Comparison of ENCODE assay signal across 22 mouse cellular contexts in genomic region chr2:33280525-33280924, GRCm38 (mm10).
DNase-seq lines count a peak whose midpoint lies in the region; ATAC-seq and TF ChIP-seq lines count a peak whose summit lies in the region.
"Had no signal": no experiment of that assay in that cellular context is flagged by ENCODE, and none has a peak within 500 bp of the region (broad histone marks: within the 10 kb centered on the region; RNA-seq: fewer than 3 reads in every experiment).

No protein-coding gene starts in this region.

- H3K36me3 ChIP-seq in midbrain, embryonic 11.5 days (ENCODE audit: control insufficient read depth, insufficient read depth, low read length): no peaks in the 10 kb centered on the region
- peaks cover 31% of the 10 kb centered on the region for H3K36me3 ChIP-seq in midbrain, embryonic 14.5 days (ENCODE audit: control insufficient read depth, insufficient read depth, low read length)
- no peaks in the 10 kb centered on the region for H3K36me3 ChIP-seq in myocyte (ENCODE audit: control insufficient read depth, insufficient read depth)

- no peaks in the 10 kb centered on the region for H3K4me1 ChIP-seq in midbrain, embryonic 11.5 days (ENCODE audit: control insufficient read depth, insufficient read depth, low read length)
- no peaks in the 10 kb centered on the region for H3K4me1 ChIP-seq in midbrain, embryonic 14.5 days (ENCODE audit: control insufficient read depth, insufficient read depth, low read length)

- WGBS in midbrain, embryonic 11.5 days: 84% methylated on average over 2 of the region's 2 CpGs
- WGBS in midbrain, embryonic 14.5 days: 88% methylated on average over 2 of the region's 2 CpGs

- ATAC-seq in midbrain, embryonic 11.5 days (ENCODE audit: low FRiP score): no peak
- no peak for ATAC-seq in midbrain, embryonic 14.5 days (ENCODE audit: low FRiP score, low TSS enrichment)
- ATAC-seq: activated CD4-positive, CD25-positive, alpha-beta regulatory T cell, adult 4 months; CD4-positive, CD25-positive, alpha-beta regulatory T cell, adult 4 months; Patski had no signal

- DNase-seq in midbrain, embryonic 11.5 days (ENCODE audit: low spot score, missing footprints): peak; percentile 69
- no peak for DNase-seq in midbrain, embryonic 14.5 days
- DNase-seq in 3T3-L1 (ENCODE audit: low read depth, low spot score): peak; percentile 43
- DNase-seq in cerebellum, postnatal 4 days (ENCODE audit: low spot score in 2 of 2): no peak
- no peak for DNase-seq in heart, adult 9 months (ENCODE audit: low spot score in 2 of 2)
- DNase-seq: adrenal gland, adult 2 months; adrenal gland, adult 8-10 months; adrenal gland, postnatal 10 days; adrenal gland, postnatal 14 days; adrenal gland, postnatal 25 days; adrenal gland, postnatal 36 days; B cell, adult 2 months; cerebellum, adult 11 months; cerebellum, adult 11-12 months; cerebellum, adult 18-20 months; cerebellum, adult 2 months had no signal

- no peak overlapping the region for H3K27ac ChIP-seq in midbrain, embryonic 11.5 days (ENCODE audit: low read depth, low read length)
- H3K27ac ChIP-seq in midbrain, embryonic 14.5 days (replicated peaks; ENCODE audit: low read depth, low read length): no peak overlapping the region

- H3K27me3 ChIP-seq in midbrain, embryonic 11.5 days (ENCODE audit: control insufficient read depth, insufficient read depth, low read length): no peaks in the 10 kb centered on the region
- no peaks in the 10 kb centered on the region for H3K27me3 ChIP-seq in midbrain, embryonic 14.5 days (ENCODE audit: control insufficient read depth, insufficient read depth, low read length)
- no peaks in the 10 kb centered on the region for H3K27me3 ChIP-seq in myocyte (ENCODE audit: control insufficient read depth, insufficient read depth, insufficient read length)
- H3K27me3 ChIP-seq: CH12.LX, Patski had no signal

- no peak overlapping the region for H3ac ChIP-seq in myocyte (ENCODE audit: control insufficient read depth, insufficient read length)

- no peak overlapping the region for H3K4me2 ChIP-seq in midbrain, embryonic 11.5 days
- no peak overlapping the region for H3K4me2 ChIP-seq in midbrain, embryonic 14.5 days (ENCODE audit: low read length)
- H3K4me2 ChIP-seq in myocyte (ENCODE audit: low read depth): peak overlapping the region; percentile 7

- no peaks in the 10 kb centered on the region for H3K79me2 ChIP-seq in myocyte (ENCODE audit: control insufficient read depth, insufficient read depth)

- no peak overlapping the region for H3K4me3 ChIP-seq in midbrain, embryonic 11.5 days (ENCODE audit: low read depth, low read length)
- H3K4me3 ChIP-seq in midbrain, embryonic 14.5 days (replicated peaks; ENCODE audit: low read depth, low read length): no peak overlapping the region
- H3K4me3 ChIP-seq in myocyte: no peak overlapping the region

- no peak overlapping the region for H3K9ac ChIP-seq in midbrain, embryonic 11.5 days (ENCODE audit: low read length)
- no peak overlapping the region for H3K9ac ChIP-seq in midbrain, embryonic 14.5 days (replicated peaks; ENCODE audit: low read length)

- no peak for TF ChIP-seq POLR2A in myocyte (IDR thresholded peaks at IDR 0.05; ENCODE audit: insufficient read length, low read depth)

- no peaks in the 10 kb centered on the region for H3K9me3 ChIP-seq in midbrain, embryonic 11.5 days (ENCODE audit: control insufficient read depth, low read length)
- H3K9me3 ChIP-seq in midbrain, embryonic 14.5 days (ENCODE audit: control insufficient read depth, low read length): no peaks in the 10 kb centered on the region
- H3K9me3 ChIP-seq: G1E had no signal

TF ChIP-seq in myocyte, 11 proteins besides CTCF, POLR2A, EP300 and RAD21:
- TF ChIP-seq MYOG (IDR thresholded peaks at IDR 0.05; ENCODE audit: control insufficient read depth in 1 of 3, insufficient read depth in 1 of 3, insufficient read length in 2 of 3, low read depth in 2 of 3): no peak
- peak; percentile 53; the same call in 1 of the 2 replicates for TF ChIP-seq CEBPB (IDR thresholded peaks at IDR 0.05; ENCODE audit: insufficient read depth, poor library complexity, severe bottlenecking)

Comparison
In these comparisons a context has a peak if more than half of its experiments do, and no peak if none do; other contexts are left out.
1. DNase-seq: peak in midbrain, embryonic 11.5 days (single experiment) and 3T3-L1 (single experiment); none in midbrain, embryonic 14.5 days (single experiment), cerebellum, postnatal 4 days (0 of 2) and heart, adult 9 months (0 of 2).